Mouse (Mus musculus): ENCODE measurements around the gene 1700011M02Rik.
"Not testable (repeated sequence)": the region's sequence is repeated elsewhere in the genome, so short reads cannot be mapped to it uniquely, and the experiment has no call there.

The 1700011M02Rik gene

DNA sequence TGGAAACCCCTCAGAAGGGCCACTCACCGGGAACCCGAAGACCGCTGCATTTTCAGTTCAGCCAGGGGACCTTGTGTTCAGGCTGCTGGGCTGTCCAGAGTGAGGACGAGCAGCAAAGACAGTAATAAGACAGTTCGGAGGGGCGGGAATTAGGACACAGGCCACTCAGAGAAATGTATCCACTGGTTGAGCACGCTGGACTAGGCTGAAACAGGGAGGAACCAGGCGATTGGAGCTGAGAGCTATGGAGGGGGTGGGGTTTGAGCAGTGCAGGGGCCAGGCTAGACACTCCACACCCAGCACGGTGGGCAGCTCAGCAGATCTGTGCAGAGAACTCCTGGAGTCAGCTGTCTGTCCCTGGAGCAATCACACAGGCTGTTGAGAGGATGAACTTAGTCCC lies at the start of gene 1700011M02Rik, which contains the start of gene Dmrtc1a:
TSS of gene 1700011M02Rik (plus strand) at position 319 of the 400 bp plus-strand sequence.
TSS of gene Dmrtc1a (minus strand) at position 101 of the 400 bp plus-strand sequence.
- DNase-seq (ENCODE audit: low spot score in 2 of 2), result not testable (repeated sequence)

DNA sequence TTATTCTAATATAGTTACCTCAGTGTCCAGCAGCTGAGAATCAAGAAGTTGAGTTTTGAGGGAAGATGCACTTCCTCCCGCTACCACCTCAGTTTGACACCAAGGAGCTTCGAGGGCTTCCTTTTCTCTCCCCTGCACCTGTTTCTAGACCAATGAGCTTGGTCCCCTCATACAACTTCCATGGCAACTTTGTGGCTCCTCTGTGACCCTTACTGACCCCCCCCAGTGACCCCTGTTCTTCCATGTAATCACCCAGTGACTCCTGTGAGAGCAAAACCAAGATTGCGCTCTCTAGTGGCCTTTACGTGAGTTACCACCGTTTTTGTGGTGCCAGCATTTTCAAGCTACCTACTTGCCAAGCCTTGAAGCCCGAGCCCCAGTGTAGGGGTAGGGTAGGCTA lies 40.8 kb upstream of the 1700011M02Rik start, which contains the start of gene 1700031F05Rik:
TSS of gene 1700031F05Rik (minus strand) at position 101 of the 400 bp plus-strand sequence.
- no peak for DNase-seq (ENCODE audit: low spot score in 2 of 2)

DNA sequence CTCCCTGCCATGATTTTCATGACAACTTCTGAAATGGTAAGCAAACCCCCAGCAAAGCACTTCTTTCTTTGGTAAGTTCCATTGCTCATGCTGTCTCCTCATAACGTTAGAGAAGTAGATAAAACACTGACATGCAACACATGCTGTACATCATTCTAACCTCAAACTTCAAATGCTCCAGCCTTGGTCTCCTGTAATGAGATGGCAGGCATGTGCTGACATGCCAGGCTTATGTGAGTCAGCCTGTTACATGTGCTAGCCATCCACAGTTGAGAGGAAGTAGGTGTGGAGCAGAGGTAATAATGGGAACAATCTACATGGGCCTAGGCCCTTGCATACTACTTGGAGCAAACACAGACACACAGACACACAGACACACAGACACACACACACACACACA lies 6.1 kb downstream of the 1700011M02Rik start:
- not testable (repeated sequence) for DNase-seq (ENCODE audit: low spot score in 2 of 2)

DNA sequence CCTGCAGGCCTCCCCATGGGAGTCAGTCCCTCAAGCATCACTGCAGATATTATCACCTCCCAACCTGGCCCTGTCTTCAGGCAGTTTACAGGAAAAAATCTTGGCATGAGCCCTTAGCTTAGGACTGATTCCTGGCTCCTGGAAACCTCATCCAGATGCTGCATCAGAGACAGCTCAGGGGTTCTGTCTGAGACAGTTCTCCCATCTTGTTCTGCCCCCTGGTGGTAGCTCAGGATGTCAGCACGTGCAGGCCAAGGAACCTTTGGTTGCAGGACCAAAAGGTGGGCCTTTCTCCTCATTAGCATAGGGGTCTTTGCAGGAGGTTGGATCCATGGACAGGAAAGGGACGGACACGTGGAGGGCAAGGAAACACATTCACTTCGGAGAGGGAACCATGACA lies 18.0 kb downstream of the 1700011M02Rik start:
- DNase-seq (ENCODE audit: low spot score in 2 of 2), result not testable (repeated sequence)

DNA sequence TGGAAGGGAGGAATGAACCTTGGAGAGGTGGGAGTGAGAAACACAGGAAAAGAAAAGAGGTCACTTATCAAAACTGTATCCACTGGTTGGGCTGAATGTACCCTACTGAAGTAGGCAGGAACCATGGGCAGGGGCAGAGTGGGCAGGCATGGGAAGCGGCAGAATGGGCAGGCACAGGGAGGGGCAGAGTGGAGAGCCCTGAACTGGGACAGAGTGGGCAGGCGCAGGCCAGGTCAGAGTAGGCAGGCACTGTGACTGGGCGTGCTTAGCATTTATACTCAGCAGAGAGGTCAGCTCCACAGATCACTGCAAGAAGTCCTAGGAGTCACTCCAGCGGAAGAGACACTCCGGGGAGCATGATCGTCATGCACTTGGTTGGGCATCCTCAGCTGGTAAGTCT lies 19.4 kb downstream of the 1700011M02Rik start, which contains the start of gene 1700018G05Rik:
TSS of gene 1700018G05Rik (plus strand) at position 301 of the 400 bp plus-strand sequence.
- DNase-seq (ENCODE audit: low spot score in 2 of 2), result not testable (repeated sequence)

DNA sequence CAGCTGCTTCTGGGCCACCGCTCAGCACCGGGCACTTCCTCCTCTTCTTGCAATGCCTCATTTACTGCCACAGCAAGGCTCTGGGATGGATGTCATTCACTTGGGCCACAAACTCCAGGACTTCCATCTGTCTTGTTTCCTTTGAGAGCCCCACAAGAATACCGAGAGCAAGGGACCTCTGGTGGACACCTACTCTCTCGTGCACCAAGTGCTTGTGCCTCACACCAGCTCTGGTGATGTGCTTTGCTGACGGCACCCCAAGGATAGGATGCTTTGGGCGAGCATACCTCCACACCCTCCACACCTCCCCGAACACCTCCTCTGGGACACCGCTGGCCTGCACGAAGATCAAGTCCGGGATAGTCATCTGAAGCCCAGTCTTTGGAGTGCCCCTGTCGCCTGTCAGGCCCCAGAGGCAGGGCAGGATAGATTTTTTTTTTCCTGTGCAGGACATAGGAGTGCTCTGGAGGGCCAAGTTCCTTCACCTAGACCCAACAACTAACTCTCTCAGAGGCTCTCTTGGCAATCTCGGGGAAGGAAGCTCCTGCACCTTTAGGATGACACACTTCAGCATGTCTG lies 24.4 kb downstream of the 1700011M02Rik start:
- DNase-seq (ENCODE audit: low spot score in 2 of 2), result no peak

DNA sequence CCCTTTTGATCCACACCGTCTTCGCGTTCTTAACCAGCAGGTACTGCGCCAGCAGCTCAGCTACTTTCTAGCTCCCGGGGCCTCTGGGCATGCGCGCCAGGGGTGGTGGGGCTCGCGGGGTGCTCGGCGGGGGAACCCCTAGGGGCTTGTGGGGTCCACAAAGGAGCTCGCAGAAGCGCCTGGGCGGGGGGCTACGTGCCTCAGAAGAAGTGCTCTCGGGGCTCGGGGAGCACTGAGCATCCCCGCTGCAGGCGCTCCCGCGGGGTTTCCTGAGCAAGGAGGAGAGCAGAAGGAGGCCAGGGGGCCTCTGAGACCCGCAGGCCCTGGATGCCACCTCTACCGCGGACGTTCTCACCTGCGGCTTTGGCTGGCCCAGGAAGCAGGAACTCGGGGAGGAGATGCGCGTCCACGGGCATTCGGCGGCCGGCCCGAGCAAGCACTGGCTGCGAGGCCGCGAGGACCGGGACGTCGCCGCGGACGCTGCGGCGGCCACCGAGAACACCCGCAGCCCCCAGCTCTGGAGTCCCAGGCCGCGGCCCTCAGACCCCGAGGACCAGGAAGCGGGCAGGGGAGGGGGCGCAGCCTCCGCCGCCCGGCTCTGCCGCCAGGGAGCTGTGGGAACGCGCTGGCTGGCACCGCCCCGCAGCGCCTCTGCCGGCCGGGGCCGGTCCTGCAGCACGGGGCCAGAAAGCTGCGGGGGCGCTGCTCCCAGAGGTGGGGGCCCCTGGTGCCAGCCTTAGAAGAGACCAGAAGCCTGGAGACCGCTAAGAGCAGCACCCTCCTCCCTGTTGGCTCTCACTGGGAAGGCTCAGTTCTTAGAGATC lies 25.1 kb downstream of the 1700011M02Rik start:
- DNase-seq (ENCODE audit: low spot score in 2 of 2), result no peak

DNA sequence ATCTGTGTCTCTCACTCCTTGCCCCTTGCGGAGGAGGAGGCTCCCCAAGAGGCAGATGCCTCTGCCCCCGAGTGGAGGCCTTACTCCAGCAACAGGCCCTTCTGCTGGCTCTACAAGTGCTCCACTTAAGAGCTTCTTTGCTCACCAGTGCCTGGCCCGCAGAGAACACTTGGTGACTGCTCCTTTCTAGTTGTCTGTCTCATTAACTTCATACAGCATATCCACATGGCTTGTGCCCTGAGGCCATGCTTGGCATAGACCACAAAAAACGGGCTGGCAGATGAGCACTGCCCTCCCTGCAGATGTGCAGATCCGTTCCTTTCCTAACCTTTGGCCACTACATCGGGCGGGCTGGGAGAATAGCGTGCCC lies 25.7 kb downstream of the 1700011M02Rik start:
- no peak for DNase-seq (ENCODE audit: low spot score in 2 of 2)

DNA sequence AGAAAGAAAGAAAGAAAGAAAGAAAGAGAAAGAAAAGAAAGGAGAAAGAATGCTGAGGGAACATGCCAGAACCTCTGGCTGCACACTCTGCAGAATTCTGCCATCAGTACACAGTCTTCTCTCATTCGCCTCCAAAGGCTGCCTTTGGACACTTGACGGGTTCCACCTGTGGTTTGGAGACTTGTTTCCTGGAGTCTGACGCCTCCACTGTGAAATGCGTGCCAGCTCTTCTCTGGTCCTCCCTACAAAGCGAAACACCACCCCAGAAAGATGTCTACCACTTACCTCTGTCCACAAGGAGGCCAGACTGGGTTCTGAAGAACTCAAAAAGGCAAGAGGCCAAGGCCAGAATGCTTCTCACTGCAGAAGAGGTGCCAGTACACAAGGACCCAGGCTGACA lies 28.0 kb downstream of the 1700011M02Rik start:
- no peak for DNase-seq (ENCODE audit: low spot score in 2 of 2)

DNA sequence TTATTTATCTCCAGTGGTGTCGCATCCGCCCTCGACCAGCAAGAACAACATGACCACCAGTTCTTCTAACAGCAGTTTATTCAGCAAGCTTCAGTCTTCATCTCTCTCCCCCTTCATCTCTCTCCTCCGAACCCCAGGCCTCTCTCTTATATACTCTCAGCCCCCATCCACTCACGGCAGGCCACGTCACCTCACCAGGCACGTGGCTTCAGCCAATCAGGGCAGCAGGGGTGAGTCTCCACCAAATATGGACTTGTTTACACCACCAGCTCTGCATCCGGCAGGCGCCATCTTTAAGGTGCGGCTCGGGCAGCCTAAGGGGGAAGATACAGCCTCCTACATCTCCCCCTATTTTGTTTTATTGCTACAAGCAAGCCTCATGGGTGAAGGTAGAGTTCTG lies 41.4 kb downstream of the 1700011M02Rik start:
- not testable (repeated sequence) for DNase-seq (ENCODE audit: low spot score in 2 of 2)

DNA sequence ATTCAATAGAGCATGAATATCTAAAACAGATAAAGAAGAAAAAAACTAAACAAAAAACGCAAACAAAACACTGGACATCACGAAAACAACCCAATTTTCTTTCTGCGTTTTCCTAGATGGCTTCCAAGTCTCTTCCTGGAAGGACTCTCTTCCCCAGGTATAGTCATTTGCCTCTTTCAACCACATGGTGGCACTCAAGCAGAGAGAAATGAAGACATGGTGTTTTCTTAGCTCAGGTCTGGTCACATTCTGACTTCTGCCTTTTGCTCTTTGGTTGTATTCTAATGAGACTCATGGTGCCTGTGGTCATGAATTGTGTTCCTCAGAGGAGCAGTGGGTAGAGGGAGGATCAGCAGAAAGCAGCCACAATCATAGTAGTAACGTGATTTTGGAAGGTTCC lies 50.2 kb downstream of the 1700011M02Rik start:
- DNase-seq (ENCODE audit: low spot score in 2 of 2), result no peak

Measured in spleen, postnatal 36 days (tissue).